Mouse (Mus musculus) kidney, postnatal 0 days (tissue): ENCODE data around the gene C1qtnf7. TPM values are rescaled to one million over a fixed set of nuclear protein-coding genes. Genes with fewer than 3 reads are reported as not detected.

ENCODE experiments used
- ATAC-seq: fragments of 200-750 bp; cut with Nextera tagmentation; replicated peaks from 2 replicates; pipeline ENCODE4 v1.8.0; 2017; ENCODE audit warnings: low read depth, moderate number of reproducible peaks, moderate TSS enrichment, moderate library complexity; ENCODE audit not compliant: low FRiP score
- DNase-seq: peaks from one replicate; pipeline ENCODE4 v3.0.0-alpha.2; 2016; ENCODE audit warnings: low spot score
- H3K27ac ChIP-seq: fragments of 300-500 bp; sonication (generic); 2 replicates; pipeline ENCODE4 v1.5.1; 2014; ENCODE audit warnings: mild to moderate bottlenecking
- H3K27me3 ChIP-seq: fragments of 300-500 bp; sonication (generic); 2 replicates; pipeline ENCODE4 v1.6.1; 2014; ENCODE audit warnings: low read length, mixed read lengths; ENCODE audit not compliant: insufficient read depth
- H3K36me3 ChIP-seq: fragments of 300-500 bp; sonication (generic); 2 replicates; pipeline ENCODE4 v1.6.1; 2014; ENCODE audit warnings: low read length, mixed read lengths; ENCODE audit not compliant: insufficient read depth
- H3K4me1 ChIP-seq: fragments of 300-500 bp; sonication (generic); replicated peaks from 2 replicates; pipeline ENCODE4 v1.6.1; 2014; ENCODE audit warnings: antibody characterized with exemption, low read length, mixed read lengths; ENCODE audit not compliant: insufficient read depth
- H3K4me2 ChIP-seq: fragments of 300-500 bp; sonication (generic); 2 replicates; pipeline ENCODE4 v1.6.1; 2014; ENCODE audit warnings: mild to moderate bottlenecking, low read length, moderate library complexity, mixed read lengths
- H3K4me3 ChIP-seq: fragments of 300-500 bp; sonication (generic); replicated peaks from 2 replicates; pipeline ENCODE4 v1.5.1; 2014; ENCODE audit warnings: low read depth, low read length
- H3K9ac ChIP-seq: fragments of 300-500 bp; sonication (generic); 2 replicates; pipeline ENCODE4 v1.6.1; 2014; ENCODE audit warnings: low read depth, low read length
- H3K9me3 ChIP-seq: fragments of 300-500 bp; sonication (generic); replicated peaks from 2 replicates; pipeline ENCODE4 v1.6.1; 2016; ENCODE audit warnings: low read length, inconsistent platforms, mixed read lengths
- CTCF ChIP-seq: IDR thresholded peaks from 2 replicates; pipeline ENCODE4 v1.5.1; 2016; ENCODE audit warnings: antibody characterized with exemption, low read depth, mild to moderate bottlenecking, moderate library complexity
- WGBS: fragments of 180-500 bp; shearing (Covaris S2); extraction: QIAGEN DNeasy Blood & Tissue Kit; methylation state at CpG from one replicate; pipeline ENCODE4 v1.1.7; 2014; 5-methylcytosine and 5-hydroxymethylcytosine counted together
- polyA plus RNA-seq: library from polyadenylated mRNA; unstranded; fragments of >200 nt; fragmentation: Nextera tagmentation; extraction: Ambion mirVana; gene quantifications from 2 replicates; pipeline ENCODE4 v1.2.1, GENCODE M21; 2015

Gene C1qtnf7
- polyA plus RNA-seq, 1 experiment from 2014 or later = 15.6 TPM

DNA sequence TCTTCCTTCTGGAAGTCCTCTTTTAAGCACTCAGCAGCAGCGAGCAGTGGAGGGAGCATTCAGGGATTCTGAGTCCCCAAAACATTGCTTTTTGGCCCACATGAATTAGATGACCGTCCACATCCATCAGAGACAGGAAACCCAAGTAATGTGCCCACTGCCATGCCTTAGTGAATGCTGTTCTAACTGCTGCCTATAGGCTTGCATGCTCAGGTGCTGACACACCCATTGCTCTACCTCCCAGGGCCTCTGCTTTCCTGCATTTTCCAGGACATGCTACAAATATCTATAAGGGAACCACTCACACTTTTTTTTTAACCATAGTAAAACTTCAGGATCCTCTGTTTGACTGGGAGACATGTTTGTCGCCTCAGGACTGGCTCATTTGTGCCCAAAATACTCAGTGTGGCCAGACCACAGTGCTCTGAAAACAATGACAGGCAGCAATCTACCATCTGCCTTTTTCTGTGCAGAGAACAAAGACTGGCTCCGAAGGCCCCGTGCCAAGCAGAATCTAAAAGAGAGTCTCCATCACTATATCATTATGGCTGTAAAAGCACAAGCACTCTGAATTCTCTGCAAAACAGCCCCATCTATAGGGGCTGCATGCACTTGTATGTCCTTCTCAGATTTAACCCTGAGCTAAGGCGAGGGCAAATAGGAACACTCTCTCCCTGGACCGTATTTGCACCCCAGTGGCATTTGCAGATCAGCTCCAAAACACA lies 106.4 kb downstream of the C1qtnf7 start:
- Histone ChIP-seq H3K27ac (no peak overlapping the region), H3K36me3 (no peaks in the 10 kb centered on the region), H3K4me1 (no peaks in the 10 kb centered on the region), H3K4me3 (no peak overlapping the region), H3K27me3 (no peaks in the 10 kb centered on the region), H3K9me3 (no peaks in the 10 kb centered on the region), H3K9ac (no peak overlapping the region), H3K4me2 (no peak overlapping the region)
- peak; percentile 47; the same call in 1 of the 2 replicates for TF ChIP-seq CTCF
- 60% methylated on average over 7 of the region's 7 CpGs for WGBS
- ATAC-seq (no peak), DNase-seq (peak; percentile 57)

DNA sequence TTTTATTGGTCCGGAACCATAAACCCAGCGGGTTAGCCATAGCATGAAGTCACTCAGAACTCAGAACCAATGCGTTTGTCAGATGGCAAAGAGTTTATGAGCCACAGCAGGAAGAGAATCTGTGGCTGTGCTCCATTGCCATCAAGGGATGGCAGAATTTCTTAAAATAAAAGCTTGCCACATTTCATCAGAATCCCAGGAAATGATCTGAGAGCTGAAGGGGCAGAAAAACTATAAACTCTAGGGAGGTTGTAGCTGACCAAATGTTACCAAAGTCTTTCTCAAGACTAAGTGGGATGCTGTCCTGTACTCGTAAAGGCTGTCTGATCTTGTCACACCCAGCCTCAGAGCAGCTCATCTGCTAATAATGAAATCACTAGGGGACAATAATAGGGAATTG lies 110.1 kb downstream of the C1qtnf7 start:
- DNase-seq = no peak
- ATAC-seq = no peak
- Histone ChIP-seq H3K36me3 (no peaks in the 10 kb centered on the region), H3K9me3 (no peaks in the 10 kb centered on the region), H3K9ac (no peak overlapping the region), H3K4me1 (no peaks in the 10 kb centered on the region), H3K4me3 (no peak overlapping the region), H3K27ac (no peak overlapping the region), H3K4me2 (no peak overlapping the region), H3K27me3 (no peaks in the 10 kb centered on the region)
- WGBS = 55% methylated on average over 4 of the region's 4 CpGs
- TF ChIP-seq CTCF = no peak

DNA sequence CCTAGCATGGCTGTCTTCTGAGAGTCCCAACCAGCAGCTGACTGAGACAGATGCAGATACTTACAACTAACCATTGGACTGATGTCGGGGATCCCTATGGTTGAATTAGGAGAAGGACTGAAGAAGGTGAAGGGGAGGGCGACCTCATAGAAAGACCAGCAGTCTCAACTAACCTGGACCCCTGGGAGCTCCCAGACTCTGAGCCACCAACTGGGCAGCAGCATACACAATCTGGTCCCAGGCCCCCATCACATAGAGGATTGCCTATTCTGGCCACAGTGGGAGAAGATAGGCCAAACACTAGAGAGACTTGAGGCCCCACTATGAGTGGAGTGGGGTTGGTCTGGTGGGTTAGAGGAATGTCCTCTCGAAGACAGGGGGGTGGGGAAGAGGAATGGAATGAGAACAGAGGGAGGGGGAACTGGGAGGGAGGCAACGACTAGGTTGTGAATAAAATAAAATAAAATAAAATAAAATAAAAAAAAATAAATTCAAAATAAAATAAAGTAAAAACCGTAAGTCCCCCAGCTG lies 118.8 kb downstream of the C1qtnf7 start:
- Histone ChIP-seq H3K27me3 (no peaks in the 10 kb centered on the region), H3K9ac (no peak overlapping the region), H3K36me3 (no peaks in the 10 kb centered on the region), H3K4me1 (no peaks in the 10 kb centered on the region), H3K4me2 (no peak overlapping the region), H3K9me3 (no peaks in the 10 kb centered on the region), H3K27ac (no peak overlapping the region), H3K4me3 (no peak overlapping the region)
- DNase-seq (no peak), ATAC-seq (0 out of 2 replicates have a peak, but pooled peaks have one; percentile 25)
- WGBS = 82% methylated on average over 5 of the region's 5 CpGs
- TF ChIP-seq CTCF = no peak

DNA sequence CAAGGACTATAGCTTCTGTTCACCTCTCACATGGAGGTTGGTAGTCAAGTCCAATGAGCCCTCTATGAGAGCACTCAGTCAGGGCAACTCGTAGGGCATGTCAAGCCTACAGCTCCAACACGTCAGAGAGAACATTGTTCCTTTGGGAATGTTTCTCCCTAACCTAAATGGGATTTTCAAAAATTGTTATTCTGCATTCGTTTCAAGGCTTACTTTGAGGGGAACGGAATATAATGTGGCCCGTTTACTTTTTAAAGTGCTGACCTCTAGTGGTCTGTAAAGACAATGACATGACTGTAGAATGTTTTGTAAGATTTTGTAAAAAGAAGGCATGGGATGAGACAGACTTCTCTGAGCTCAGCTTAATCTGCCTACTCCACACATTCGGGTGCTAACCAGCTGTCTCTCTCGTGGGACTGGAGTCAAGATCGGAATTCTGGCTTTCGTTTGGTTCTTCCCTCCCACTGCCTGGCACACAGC lies 119.3 kb downstream of the C1qtnf7 start:
- DNase-seq = peak; percentile 88
- Histone ChIP-seq H3K4me3 (no peak overlapping the region), H3K4me1 (no peaks in the 10 kb centered on the region), H3K9ac (no peak overlapping the region), H3K36me3 (no peaks in the 10 kb centered on the region), H3K9me3 (no peaks in the 10 kb centered on the region), H3K27me3 (no peaks in the 10 kb centered on the region), H3K27ac (no peak overlapping the region), H3K4me2 (no peak overlapping the region)
- WGBS = 25% methylated on average over 9 of the region's 9 CpGs
- ATAC-seq = 0 out of 2 replicates have a peak, but pooled peaks have one; percentile 52
- peak; percentile 83 for TF ChIP-seq CTCF

DNA sequence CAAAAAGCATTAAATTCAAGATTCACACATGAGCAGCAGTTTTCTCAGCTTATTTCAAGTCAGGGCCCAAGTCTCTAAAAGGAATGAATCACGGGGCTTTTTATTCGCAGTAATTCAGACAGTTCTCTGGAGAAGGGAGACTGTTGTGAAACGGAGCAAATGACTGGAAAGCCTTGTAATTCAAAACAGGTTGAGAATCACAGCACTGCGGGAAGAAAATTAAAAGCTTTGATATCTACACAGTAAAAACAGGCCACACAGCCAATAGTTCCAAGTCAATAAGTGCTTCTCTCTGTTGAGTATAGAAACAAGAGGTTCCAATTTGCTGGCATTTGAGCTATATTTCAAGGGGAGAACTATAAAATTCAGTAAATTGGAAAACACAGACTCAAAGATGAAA lies 129.7 kb downstream of the C1qtnf7 start:
- Histone ChIP-seq H3K4me1 (no peaks in the 10 kb centered on the region), H3K36me3 (no peaks in the 10 kb centered on the region), H3K9me3 (no peaks in the 10 kb centered on the region), H3K27ac (no peak overlapping the region), H3K9ac (no peak overlapping the region), H3K4me3 (no peak overlapping the region), H3K27me3 (no peaks in the 10 kb centered on the region), H3K4me2 (no peak overlapping the region)
- WGBS = 32% methylated on average over 4 of the region's 4 CpGs
- DNase-seq (peak; percentile 41), ATAC-seq (no peak)
- TF ChIP-seq CTCF = no peak

- no peak for ATAC-seq
- H3K27ac ChIP-seq = no peak overlapping the region
- WGBS = 76% methylated on average over 12 of the region's 12 CpGs
These were observed 131.9 kb downstream of the C1qtnf7 start for GRCm38 (mm10) chr5:43647098-43647774.

More at GRCm38 (mm10) chr5:43647098-43647774, 131.9 kb downstream of the C1qtnf7 start:
- no peak for DNase-seq
- Histone ChIP-seq H3K9ac (no peak overlapping the region), H3K27me3 (no peaks in the 10 kb centered on the region), H3K9me3 (no peaks in the 10 kb centered on the region), H3K4me2 (no peak overlapping the region), H3K4me1 (no peaks in the 10 kb centered on the region), H3K4me3 (no peak overlapping the region), H3K36me3 (no peaks in the 10 kb centered on the region)
- no peak for TF ChIP-seq CTCF
